Mouse (Mus musculus) MEL (cell line): ENCODE results near the gene Id1. TPM values are rescaled to one million over a fixed set of nuclear protein-coding genes. Genes with fewer than 3 reads are reported as not detected.

Experiments used
- DNase-seq: peaks from one replicate; pipeline ENCODE4 v3.0.0; 2011; ENCODE audit warnings: low read depth, low spot score
- H3K27ac ChIP-seq: 2 replicates; pipeline ENCODE4 v1.5.1; 2012; ENCODE audit warnings: low read depth, mild to moderate bottlenecking, control low read depth, low read length, moderate library complexity; ENCODE audit not compliant: control insufficient read depth
- H3K27me3 ChIP-seq, 2 experiments: fragments of 150-350 bp in 1 of 2; sonication (generic) in 1 of 2; 2 replicates each; pipeline ENCODE4 v1.6.1; 2012; ENCODE audit warnings: low read length in 2 of 2, mild to moderate bottlenecking in 2 of 2, improper control_type of control experiment in 1 of 2, moderate library complexity in 1 of 2; ENCODE audit not compliant: insufficient read depth in 2 of 2, control insufficient read depth in 1 of 2
- H3K36me3 ChIP-seq, 2 experiments: 2 replicates each; pipeline ENCODE4 v1.6.1; 2012 to 2014; ENCODE audit warnings: low read length in 2 of 2, improper control_type of control experiment in 1 of 2, inconsistent platforms in 1 of 2, mild to moderate bottlenecking in 1 of 2; ENCODE audit not compliant: insufficient read depth in 2 of 2, control insufficient read depth in 1 of 2
- H3K4me1 ChIP-seq, 2 experiments: fragments of 150-350 bp in 1 of 2; sonication (generic) in 1 of 2; 2 replicates each; pipeline ENCODE4 v1.6.1; 2012; ENCODE audit warnings: low read length in 2 of 2, improper control_type of control experiment in 1 of 2, mild to moderate bottlenecking in 1 of 2; ENCODE audit not compliant: insufficient read depth in 2 of 2, control insufficient read depth in 1 of 2
- H3K4me3 ChIP-seq, 2 experiments: fragments of 150-350 bp in 1 of 2; sonication (generic) in 1 of 2; 2 replicates each; pipeline ENCODE4 v1.5.1; 2012; ENCODE audit warnings: low read depth in 2 of 2, low read length in 2 of 2, mild to moderate bottlenecking in 2 of 2, moderate library complexity in 2 of 2, control low read depth in 1 of 2, improper control_type of control experiment in 1 of 2; ENCODE audit not compliant: control insufficient read depth in 1 of 2, insufficient read depth in 1 of 2
- H3K79me2 ChIP-seq: 2 replicates; pipeline ENCODE4 v1.6.1; 2012; ENCODE audit warnings: mild to moderate bottlenecking, low read length, moderate library complexity; ENCODE audit not compliant: control insufficient read depth, poor library complexity, insufficient read depth
- H3K9ac ChIP-seq: 2 replicates; pipeline ENCODE4 v1.6.1; 2012; ENCODE audit warnings: low read depth, mild to moderate bottlenecking, control low read depth, low read length, moderate library complexity; ENCODE audit not compliant: control insufficient read depth, poor library complexity, severe bottlenecking
- H3K9me3 ChIP-seq: fragments of 150-350 bp; sonication (generic); replicated peaks from 2 replicates; pipeline ENCODE4 v1.6.1; 2012; ENCODE audit warnings: mild to moderate bottlenecking, low read length, improper control_type of control experiment, moderate library complexity; ENCODE audit not compliant: insufficient read depth
- BHLHE40 ChIP-seq: IDR thresholded peaks from 2 replicates; pipeline ENCODE4 v1.6.1; 2012; ENCODE audit warnings: low read depth, mild to moderate bottlenecking, inconsistent platforms, low read length, improper control_type of control experiment, borderline replicate concordance
- E2F4 ChIP-seq: IDR thresholded peaks from 2 replicates; pipeline ENCODE4 v1.6.1; 2011; ENCODE audit warnings: low read depth, low read length, improper control_type of control experiment, borderline replicate concordance
- ELF1 ChIP-seq: IDR thresholded peaks from 2 replicates; pipeline ENCODE4 v1.6.1; 2014; ENCODE audit warnings: low read depth, mild to moderate bottlenecking, inconsistent platforms, low read length, improper control_type of control experiment, moderate library complexity
- GABPA ChIP-seq: IDR thresholded peaks from 2 replicates; pipeline ENCODE4 v1.6.1; 2012; ENCODE audit warnings: low read depth, mild to moderate bottlenecking, inconsistent platforms, low read length, improper control_type of control experiment, moderate library complexity
- GATA1 ChIP-seq: IDR thresholded peaks from 2 replicates; pipeline ENCODE4 v1.6.1; 2011; ENCODE audit warnings: low read depth, low read length, improper control_type of control experiment
- HCFC1 ChIP-seq: IDR thresholded peaks from 2 replicates; pipeline ENCODE4 v1.6.1; 2012; ENCODE audit warnings: low read depth, mild to moderate bottlenecking, inconsistent platforms, low read length, improper control_type of control experiment, moderate library complexity
- KAT2A ChIP-seq: conservative IDR thresholded peaks from 2 replicates; pipeline ENCODE4 v1.6.1; 2012; ENCODE audit warnings: low read depth, low read length, improper control_type of control experiment, inconsistent platforms
- MAX ChIP-seq: IDR thresholded peaks from 2 replicates; pipeline ENCODE4 v1.6.1; 2011; ENCODE audit warnings: low read length, improper control_type of control experiment
- MAZ ChIP-seq: IDR thresholded peaks from 2 replicates; pipeline ENCODE4 v1.6.1; 2012; ENCODE audit warnings: low read depth, mild to moderate bottlenecking, inconsistent platforms, low read length, improper control_type of control experiment
- NELFE ChIP-seq: IDR thresholded peaks from 2 replicates; pipeline ENCODE4 v1.6.1; 2011; ENCODE audit warnings: low read depth, low read length, improper control_type of control experiment
- POLR2A ChIP-seq, 2 experiments: IDR thresholded peaks; 2 replicates each; pipeline ENCODE4 v1.6.1; 2011 to 2012; ENCODE audit warnings: low read length in 2 of 2, mild to moderate bottlenecking in 2 of 2, control low read depth in 1 of 2, improper control_type of control experiment in 1 of 2, low read depth in 1 of 2, moderate library complexity in 1 of 2; ENCODE audit not compliant: control insufficient read depth in 1 of 2, insufficient read depth in 1 of 2, poor library complexity in 1 of 2
- RAD21 ChIP-seq: IDR thresholded peaks from 2 replicates; pipeline ENCODE4 v1.6.1; 2011; ENCODE audit warnings: mild to moderate bottlenecking, low read depth, low read length, improper control_type of control experiment
- RCOR1 ChIP-seq: IDR thresholded peaks from 2 replicates; pipeline ENCODE4 v1.6.1; 2012; ENCODE audit warnings: low read depth, mild to moderate bottlenecking, inconsistent platforms, low read length, improper control_type of control experiment
- SIN3A ChIP-seq: IDR thresholded peaks from 2 replicates; pipeline ENCODE4 v1.6.1; 2012; ENCODE audit warnings: low read length, improper control_type of control experiment, inconsistent platforms
- TAL1 ChIP-seq: IDR thresholded peaks from 2 replicates; pipeline ENCODE4 v1.6.1; 2012; ENCODE audit warnings: mild to moderate bottlenecking, inconsistent platforms, low read length, moderate library complexity, mixed read lengths
- UBTF ChIP-seq: IDR thresholded peaks from 2 replicates; pipeline ENCODE4 v1.6.1; 2012; ENCODE audit warnings: low read depth, mild to moderate bottlenecking, inconsistent platforms, low read length, improper control_type of control experiment, moderate library complexity, borderline replicate concordance; ENCODE audit not compliant: insufficient read depth
- USF1 ChIP-seq: IDR thresholded peaks from 2 replicates; pipeline ENCODE4 v1.6.1; 2014; ENCODE audit warnings: low read depth, mild to moderate bottlenecking, inconsistent platforms, low read length, improper control_type of control experiment, moderate library complexity
- ZC3H11A ChIP-seq: IDR thresholded peaks from 2 replicates; pipeline ENCODE4 v1.6.1; 2012; ENCODE audit warnings: low read depth, mild to moderate bottlenecking, inconsistent platforms, low read length, improper control_type of control experiment
- ZKSCAN1 ChIP-seq: IDR thresholded peaks from 2 replicates; pipeline ENCODE4 v1.6.1; 2012; ENCODE audit warnings: low read depth, mild to moderate bottlenecking, inconsistent platforms, low read length, improper control_type of control experiment, moderate library complexity
- ZNF384 ChIP-seq: IDR thresholded peaks from 2 replicates; pipeline ENCODE4 v1.6.1; 2012; ENCODE audit warnings: low read depth, mild to moderate bottlenecking, inconsistent platforms, low read length, improper control_type of control experiment
- polyA plus RNA-seq, 2 experiments: library from polyadenylated mRNA; stranded (reverse) in 1 of 2; unstranded in 1 of 2; fragments of >175 nt in 1 of 2; fragments of >200 nt in 1 of 2; gene quantifications; 2 replicates each; pipeline versions ENCODE4 v1.2.1 to v1.2.4; 2012; ENCODE audit warnings: low replicate concordance in 2 of 2, low read depth in 1 of 2; ENCODE audit not compliant: insufficient read length in 2 of 2, insufficient read depth in 1 of 2, missing spikeins in 1 of 2
- total RNA-seq: library from RNA; depleted of rRNA; stranded (reverse); fragments of 300-350 nt; gene quantifications from 2 replicates; pipeline ENCODE4 v1.2.3, GENCODE M21; 2012

The Id1 gene
- total and polyA plus RNA-seq, 3 experiments = 102 to 486 TPM; not detected in 1

DNA sequence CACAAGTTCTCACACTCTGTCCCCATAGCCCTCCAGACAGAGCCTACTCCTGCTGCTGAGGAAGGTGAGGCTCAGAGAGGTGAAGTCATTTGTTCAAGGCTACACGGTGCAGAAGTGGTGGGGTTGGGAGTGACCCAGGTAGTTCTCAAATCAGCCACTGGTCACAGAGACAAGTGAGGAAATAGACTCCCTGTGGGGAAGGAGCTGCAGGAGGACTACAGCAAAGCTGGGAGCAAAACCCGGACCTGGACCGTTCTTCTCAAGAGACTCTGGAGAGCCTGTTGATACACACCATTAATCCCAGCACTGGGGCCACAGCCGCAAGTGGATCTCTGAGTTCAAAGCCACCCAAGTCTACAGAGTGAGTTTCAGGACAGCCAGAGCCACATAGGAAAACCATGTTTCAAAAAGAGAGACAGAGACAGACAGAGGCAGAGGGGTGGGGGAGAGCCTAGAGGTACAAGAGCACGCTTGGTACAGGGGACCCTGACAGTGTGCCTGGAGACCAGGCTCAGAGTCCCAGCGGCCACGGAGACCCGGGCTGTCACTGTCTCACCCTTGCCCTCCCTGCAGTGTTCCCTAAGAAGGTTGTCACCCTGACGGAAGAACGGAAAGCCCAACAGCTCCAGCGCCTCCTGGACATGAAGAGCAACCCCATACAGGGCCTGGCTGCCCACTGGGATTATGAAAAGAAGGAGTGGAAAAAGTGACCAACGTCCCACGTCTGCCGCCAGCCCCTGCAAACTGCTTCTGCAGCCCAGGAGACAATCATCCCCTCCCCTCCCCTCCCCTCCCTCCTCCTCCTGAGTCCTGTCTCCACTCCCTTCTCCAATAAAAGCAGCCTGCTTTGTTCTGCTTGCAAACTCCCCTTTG, 28.4 kb downstream of the Id1 start:
- H3K27ac ChIP-seq = no peak overlapping the region
- H3K36me3 ChIP-seq = peaks cover 0 to 22% of the 10 kb centered on the region in 2 experiments; a peak in 2 of 4 replicates
- peak; percentile 56 for DNase-seq
- no peak for TF ChIP-seq USF1
- TF ChIP-seq MAZ = no peak
- no peak for TF ChIP-seq UBTF
- 0 out of 2 replicates have a peak, but pooled peaks have one; percentile 1 for TF ChIP-seq SIN3A
- no peak overlapping the region for H3K4me3 ChIP-seq
- peaks cover 0 to 38% of the 10 kb centered on the region in 2 experiments; a peak in 3 of 4 replicates for H3K4me1 ChIP-seq
- no peaks in the 10 kb centered on the region for H3K79me2 ChIP-seq
- H3K27me3 ChIP-seq = no peaks in the 10 kb centered on the region
- H3K9ac ChIP-seq = peak overlapping the region; percentile 10
- no peaks in the 10 kb centered on the region for H3K9me3 ChIP-seq

DNA sequence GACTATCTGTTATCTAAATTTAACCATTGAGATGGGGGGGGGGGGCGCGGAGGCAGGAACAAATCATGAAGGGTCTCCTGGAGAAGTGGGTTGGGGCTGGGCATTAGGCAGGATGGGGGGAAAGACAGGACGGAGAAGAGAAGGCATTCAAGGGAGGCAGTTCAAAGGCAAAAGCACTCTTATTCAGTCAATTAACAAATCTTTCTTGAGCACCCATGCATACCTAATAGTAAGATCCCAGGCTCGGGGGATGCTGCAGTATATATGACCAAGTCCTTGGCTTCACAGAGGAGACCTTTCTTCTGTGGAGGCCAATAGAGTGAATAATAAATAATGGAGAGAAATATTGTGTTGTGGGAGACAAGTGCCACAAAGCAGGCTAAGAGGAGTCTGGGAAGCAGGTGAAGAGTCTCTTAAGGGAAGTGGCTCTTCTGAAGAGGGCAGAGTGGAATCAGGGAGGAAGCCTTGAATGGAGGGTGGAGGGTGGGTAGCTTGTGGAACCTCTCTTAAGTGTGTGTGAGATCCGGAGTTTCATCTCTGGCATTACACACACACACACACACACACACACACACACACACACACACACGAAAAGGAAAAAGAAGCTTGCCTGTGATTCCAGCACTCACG, 29.1 kb downstream of the Id1 start:
- Histone ChIP-seq H3K79me2 (no peaks in the 10 kb centered on the region), H3K27ac (no peak overlapping the region), H3K9ac (no peak overlapping the region), H3K9me3 (no peaks in the 10 kb centered on the region), H3K4me3 (no peak overlapping the region), H3K27me3 (no peaks in the 10 kb centered on the region), H3K36me3 (peaks cover 0 to 24% of the 10 kb centered on the region in 2 experiments; a peak in 2 of 4 replicates), H3K4me1 (peaks cover 0 to 42% of the 10 kb centered on the region in 2 experiments)
- DNase-seq = no peak
- no peak for TF ChIP-seq TAL1
- no peak for TF ChIP-seq MAZ
- TF ChIP-seq RAD21 = no peak
- TF ChIP-seq BHLHE40 = no peak
- TF ChIP-seq NELFE = no peak
- no peak for TF ChIP-seq ELF1
- no peak for TF ChIP-seq MAX
- TF ChIP-seq HCFC1 = no peak
- no peak for TF ChIP-seq RCOR1
- no peak for TF ChIP-seq ZKSCAN1
- TF ChIP-seq KAT2A = no peak
- TF ChIP-seq UBTF = no peak
- no peak for TF ChIP-seq ZC3H11A
- no peak for TF ChIP-seq ZNF384
- no peak for TF ChIP-seq POLR2A (IDR thresholded peaks at IDR 0.05; ENCODE audit: control insufficient read depth in 1 of 2, insufficient read depth in 1 of 2, low read depth in 1 of 2, low read length in 2 of 2, poor library complexity in 1 of 2)
- TF ChIP-seq E2F4 = no peak
- no peak for TF ChIP-seq GABPA
- TF ChIP-seq GATA1 = no peak
